Mouse (Mus musculus) macrophage (primary cell): Measurements from ENCODE around the gene Zic5. TPM values are rescaled to one million over a fixed set of nuclear protein-coding genes. Genes with fewer than 3 reads are reported as not detected.
"Not testable (repeated sequence)": the region's sequence is repeated elsewhere in the genome, so short reads cannot be mapped to it uniquely, and the experiment has no call there.

Experiments
- H3K27ac ChIP-seq: fragments of 350-480 bp; formaldehyde crosslinking; 2 replicates; pipeline ENCODE4 v1.9.0; 2021
- H3K36me3 ChIP-seq: fragments of 350-480 bp; formaldehyde crosslinking; 2 replicates; pipeline ENCODE4 v1.9.0; 2021; ENCODE audit errors: inconsistent target
- H3K4me3 ChIP-seq: fragments of 350-480 bp; formaldehyde crosslinking; 2 replicates; pipeline ENCODE4 v1.9.0; 2021; ENCODE audit errors: inconsistent target
- H3K79me2 ChIP-seq: fragments of 350-480 bp; formaldehyde crosslinking; 2 replicates; pipeline ENCODE4 v1.9.0; 2021; ENCODE audit errors: inconsistent target
- WGBS: methylation state at CpG from one replicate; pipeline ENCODE4 v1.1.7; 2026; ENCODE audit warnings: inconsistent platforms; ENCODE audit not compliant: missing documents; 5-methylcytosine and 5-hydroxymethylcytosine counted together
- polyA plus RNA-seq: library from polyadenylated mRNA; stranded (reverse); fragments of 250-400 nt; gene quantifications from 3 replicates; pipeline ENCODE4 v1.2.4, GENCODE M21; 2018; ENCODE audit warnings: inconsistent platforms

The Zic5 gene
- polyA plus RNA-seq, 1 experiment from 2014 or later: not detected

DNA sequence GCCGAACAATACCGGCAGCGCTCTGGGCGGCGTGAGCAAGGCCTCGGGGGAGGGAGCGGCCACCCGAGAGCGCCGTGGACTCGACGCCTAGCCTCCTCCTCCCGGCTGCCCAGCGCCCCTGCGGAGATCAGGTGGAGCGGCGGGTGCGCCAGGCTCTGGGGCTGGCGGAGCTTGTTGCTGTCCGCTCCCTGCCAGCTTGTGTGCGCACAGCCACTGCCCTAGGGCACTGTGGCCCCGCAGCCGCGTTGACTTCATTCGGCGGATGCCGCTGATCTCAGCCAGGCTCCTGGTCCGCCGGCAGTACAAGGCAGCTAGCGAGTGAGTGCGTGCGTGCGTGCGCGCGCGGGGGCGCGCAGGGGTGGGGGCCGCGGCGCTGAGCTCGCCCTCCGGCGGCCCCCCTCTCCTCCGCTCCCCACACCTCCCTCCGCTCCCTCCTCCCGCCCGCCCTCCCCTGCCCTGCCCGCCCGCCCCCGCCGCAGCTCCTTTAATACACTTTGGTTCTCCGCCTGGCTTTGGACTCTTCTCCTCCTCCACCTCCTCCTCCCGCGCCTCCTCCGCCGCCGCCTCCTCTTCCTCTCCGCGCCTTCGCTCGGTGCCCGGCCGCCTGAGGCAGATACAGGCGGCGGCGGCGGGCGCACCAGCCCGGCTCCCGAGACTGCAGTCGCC, 9.5 kb upstream of the Zic5 start, which contains the start of gene Zic2:
Zic2 (plus strand) TSS at position 545 of the 666 bp plus-strand sequence.
- 2% methylated on average over 44 of the region's 73 CpGs for WGBS
- no peak within 1 kb of the TSS for H3K27ac ChIP-seq
- H3K4me3 ChIP-seq: no peak within 1 kb of the TSS

DNA sequence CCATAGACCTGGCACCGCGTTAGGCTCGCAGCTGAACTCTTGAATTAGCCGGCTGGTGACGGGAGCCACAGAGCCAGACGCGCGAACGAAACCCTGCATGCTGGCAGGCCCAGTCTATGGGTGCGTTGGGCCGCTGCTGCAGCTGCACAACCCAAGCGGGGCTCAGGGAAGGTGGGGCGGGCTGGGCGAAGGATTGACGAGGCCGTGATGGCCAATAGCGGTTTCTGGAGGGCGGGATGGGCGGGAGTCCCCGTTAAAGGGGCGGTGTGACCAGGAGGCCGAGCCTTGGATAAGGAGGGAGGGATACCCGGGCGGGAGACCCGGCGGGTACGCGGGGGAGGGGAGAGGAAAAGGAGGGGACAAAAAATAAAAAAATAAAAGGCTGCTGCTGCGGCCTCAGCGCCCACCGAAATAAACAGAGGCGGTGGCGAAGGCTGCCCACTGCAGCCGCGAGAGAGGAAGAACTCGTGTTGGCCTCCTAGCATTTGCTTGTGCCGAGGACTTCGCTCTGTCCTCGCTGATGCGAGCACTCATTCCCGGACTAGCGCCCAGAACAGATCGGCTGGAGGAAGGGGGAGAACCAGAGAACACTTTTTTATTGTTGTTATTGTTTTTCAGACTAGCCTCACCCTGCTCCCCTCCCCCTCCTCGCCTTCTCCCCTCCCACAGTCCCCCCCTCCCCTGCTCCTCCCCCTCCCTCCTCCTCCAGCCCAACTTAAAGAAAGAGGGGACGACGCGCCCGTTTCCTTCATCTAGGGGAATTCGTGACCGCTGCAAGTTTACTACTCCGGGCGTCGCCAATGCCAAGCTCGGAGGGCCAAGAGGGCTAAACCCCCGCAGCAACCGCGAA, 8.8 kb upstream of the Zic5 start:
- 3% methylated on average over 54 of the region's 57 CpGs for WGBS
- Histone ChIP-seq H3K36me3 (no peaks in the 10 kb centered on the region), H3K4me3 (no peak overlapping the region)

More for the DNA sequence above, 9.5 kb upstream of the Zic5 start, which contains the start of gene Zic2:
- no peaks in the 10 kb centered on the region for H3K79me2 ChIP-seq
- no peaks in the 10 kb centered on the region for H3K36me3 ChIP-seq

DNA sequence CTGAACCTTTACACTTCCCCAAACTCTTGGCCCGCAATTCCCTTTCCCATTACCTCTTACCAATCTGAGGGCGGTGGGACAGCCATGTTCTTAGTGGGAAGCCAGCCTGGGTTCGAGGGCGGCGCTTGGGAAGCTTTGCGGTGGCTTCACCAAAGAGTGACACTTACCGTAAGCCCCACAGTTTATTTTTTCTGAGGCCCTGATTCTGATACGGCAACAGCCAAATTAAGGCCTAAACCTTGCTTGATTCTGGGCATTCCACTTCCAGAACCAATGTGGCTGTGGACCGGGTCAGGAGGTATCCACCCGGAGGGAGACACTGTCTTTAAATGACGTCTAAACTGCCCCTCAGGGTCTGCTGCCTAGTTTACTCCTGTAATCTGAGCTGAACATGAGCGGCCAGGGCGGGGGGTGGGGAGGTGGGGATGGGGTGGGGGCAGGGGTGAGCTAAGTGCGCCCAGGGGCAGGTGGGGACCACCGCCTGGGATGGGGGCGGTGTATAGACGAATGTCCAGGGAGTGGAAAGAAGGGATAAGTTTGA, 7.8 kb upstream of the Zic5 start:
- Histone ChIP-seq H3K4me3 (no peak overlapping the region), H3K36me3 (no peaks in the 10 kb centered on the region), H3K27ac (no peak overlapping the region), H3K79me2 (no peaks in the 10 kb centered on the region)
- 10% methylated on average over 17 of the region's 17 CpGs for WGBS

More for the DNA sequence above, 8.8 kb upstream of the Zic5 start:
- no peaks in the 10 kb centered on the region for H3K79me2 ChIP-seq
- H3K27ac ChIP-seq: no peak overlapping the region

DNA sequence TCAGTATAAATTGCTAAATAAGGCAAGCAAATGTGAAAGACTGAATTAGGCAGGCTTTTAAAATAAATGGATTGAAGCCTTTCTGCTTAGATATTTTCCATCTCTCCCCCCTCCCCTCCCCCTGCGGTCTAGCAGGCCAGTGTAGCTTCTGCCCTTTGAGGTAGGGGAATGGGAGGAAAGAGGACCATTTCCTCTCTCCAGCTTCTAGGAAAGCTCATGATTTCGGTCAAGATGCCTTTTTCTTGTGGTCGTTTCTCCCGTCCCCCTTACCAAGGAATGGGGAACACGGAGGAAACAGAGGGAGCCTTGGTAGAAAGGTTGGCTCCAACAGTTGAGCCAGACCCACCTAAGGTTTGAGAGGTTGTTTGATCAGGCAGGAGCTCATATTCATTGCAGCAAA, 7.2 kb upstream of the Zic5 start:
- no peaks in the 10 kb centered on the region for H3K36me3 ChIP-seq
- no peaks in the 10 kb centered on the region for H3K79me2 ChIP-seq
- no peak overlapping the region for H3K4me3 ChIP-seq
- 7% methylated on average over 5 of the region's 5 CpGs for WGBS
- no peak overlapping the region for H3K27ac ChIP-seq

DNA sequence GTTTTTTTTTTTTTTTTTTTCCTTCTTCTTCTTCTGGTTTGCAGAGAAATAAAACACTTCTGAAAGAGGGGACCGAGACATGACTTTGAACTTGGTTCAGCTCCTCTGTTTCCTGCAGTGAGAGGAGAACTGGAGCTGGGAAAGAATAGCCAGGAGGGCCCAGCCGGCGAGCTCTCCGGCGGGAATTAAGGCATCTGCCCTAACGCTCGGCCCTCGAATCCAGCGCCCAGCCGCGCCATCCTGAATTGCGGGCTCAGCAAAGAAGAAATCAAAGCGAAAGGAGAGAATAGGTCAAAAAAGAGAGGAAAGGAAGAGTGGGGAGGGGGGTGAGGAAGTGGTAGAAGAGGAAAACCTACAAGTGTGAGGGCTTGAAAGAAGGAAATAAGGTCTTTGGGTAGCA, 6.7 kb upstream of the Zic5 start:
- Histone ChIP-seq H3K4me3 (no peak overlapping the region), H3K27ac (no peak overlapping the region), H3K36me3 (no peaks in the 10 kb centered on the region), H3K79me2 (no peaks in the 10 kb centered on the region)
- WGBS: 6% methylated on average over 8 of the region's 13 CpGs

DNA sequence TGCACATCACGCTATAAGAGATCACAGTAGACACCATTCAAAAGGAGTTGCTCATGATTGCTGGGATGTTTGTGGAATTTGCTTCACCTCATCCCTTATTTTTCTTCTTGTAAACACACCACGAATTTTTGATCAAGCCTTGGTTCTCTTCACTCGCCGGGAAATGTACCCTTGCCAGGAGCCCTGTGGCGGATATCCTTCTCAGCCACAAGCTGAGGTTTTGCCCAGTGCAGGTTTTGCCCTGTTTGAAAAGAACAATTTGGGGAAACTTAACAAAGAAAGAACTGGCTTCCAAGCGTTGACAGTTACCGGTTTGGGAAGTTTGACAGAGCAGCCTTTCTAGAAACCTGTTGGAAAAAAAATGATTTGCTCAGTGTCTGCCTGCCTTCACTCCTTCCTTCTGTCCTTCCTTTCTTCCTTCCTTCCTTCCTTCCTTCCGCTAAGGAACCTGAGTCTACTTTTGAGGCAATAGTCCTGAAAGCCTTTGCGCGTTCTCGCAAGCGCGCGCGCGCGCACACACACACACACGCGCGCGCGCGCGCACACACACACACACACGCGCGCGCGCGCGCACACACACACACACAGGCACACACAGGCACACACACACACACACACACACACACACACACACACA, 6.1 kb upstream of the Zic5 start:
- Histone ChIP-seq H3K4me3 (no peak overlapping the region), H3K27ac (no peak overlapping the region), H3K79me2 (no peaks in the 10 kb centered on the region), H3K36me3 (no peaks in the 10 kb centered on the region)
- WGBS: 13% methylated on average over 17 of the region's 31 CpGs

DNA sequence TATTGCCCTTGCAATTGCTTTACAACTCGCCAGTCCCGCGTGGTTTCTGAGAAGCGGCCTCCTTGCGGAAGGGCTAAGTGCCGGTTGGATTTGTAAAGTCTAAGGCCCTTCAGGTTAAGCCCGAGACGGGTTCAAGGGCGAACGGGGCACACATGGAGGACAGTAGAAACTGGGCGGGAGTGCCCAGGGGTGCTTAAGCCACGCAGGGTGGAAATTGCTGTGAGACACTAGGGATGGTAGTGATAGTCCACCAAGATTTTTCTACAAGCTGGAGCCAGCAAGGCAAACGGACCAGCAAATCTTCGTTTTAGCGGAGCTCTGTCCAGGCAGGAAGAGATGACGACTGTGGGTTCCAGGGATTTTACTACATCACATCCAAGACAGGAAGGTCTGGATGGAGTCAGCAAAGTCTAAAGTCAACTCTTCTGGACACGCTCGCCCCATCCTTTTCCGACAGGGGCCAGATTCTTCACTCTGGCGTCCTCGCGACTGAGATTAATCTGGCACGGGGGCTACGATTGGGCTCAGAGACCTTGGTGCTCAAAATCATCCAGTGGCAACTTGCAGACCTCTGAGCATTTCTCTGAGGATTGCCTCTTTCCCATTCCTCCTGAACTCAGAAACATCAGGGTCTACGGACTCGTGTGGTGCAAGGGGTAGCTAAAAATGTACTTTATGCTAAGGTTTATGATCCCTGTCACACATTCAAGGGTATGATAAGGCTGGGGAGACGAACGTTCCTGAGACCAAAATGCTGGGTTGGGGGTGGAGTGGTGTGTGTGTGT, 3.7 kb upstream of the Zic5 start:
- no peaks in the 10 kb centered on the region for H3K79me2 ChIP-seq
- H3K27ac ChIP-seq: no peak overlapping the region
- H3K36me3 ChIP-seq: no peaks in the 10 kb centered on the region
- 8% methylated on average over 28 of the region's 28 CpGs for WGBS
- no peak overlapping the region for H3K4me3 ChIP-seq

DNA sequence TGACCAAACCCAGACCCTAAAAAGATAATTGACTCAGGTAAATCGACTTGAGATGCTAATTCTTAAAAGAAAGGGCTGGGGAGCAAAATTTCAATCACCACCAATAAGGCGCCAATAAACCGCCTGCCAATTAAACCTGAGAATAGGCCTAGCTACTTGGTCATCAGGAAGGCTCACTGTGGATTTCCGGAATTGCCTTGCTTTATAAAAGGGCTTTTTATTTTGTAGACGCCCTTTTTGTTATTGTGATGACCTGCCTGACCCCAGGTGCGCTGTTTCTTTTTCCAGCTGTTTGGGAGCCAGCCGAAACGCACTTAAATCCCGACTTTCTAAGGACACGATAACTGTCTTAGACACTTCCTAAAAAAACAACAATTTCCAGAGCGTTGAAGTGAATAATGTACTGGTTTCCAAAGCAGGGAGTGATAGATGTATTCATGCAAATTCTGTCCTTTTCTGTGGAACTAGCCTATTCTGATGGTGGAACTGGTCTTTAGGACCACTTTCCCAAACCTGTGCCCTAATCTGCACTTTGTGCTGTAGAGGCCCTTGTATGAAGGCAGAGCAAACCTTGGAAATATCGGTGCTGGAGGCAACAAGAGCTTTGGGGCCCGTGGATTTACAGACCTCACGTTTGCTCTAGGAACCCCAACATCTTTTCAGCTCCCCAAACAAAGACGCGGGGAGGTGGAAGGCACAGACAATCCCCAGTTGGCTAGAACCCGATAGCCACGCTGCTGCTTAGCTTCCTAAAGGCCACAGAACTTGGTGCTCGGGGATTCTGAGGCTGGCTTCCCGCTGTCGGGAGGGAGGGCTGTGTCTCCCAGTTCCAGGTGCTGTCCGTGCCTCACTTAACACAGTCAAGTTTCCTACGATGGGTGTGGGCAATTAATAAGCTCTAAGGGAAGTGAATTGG, 2.7 kb upstream of the Zic5 start:
- 14% methylated on average over 23 of the region's 23 CpGs for WGBS
- H3K4me3 ChIP-seq: no peak overlapping the region

DNA sequence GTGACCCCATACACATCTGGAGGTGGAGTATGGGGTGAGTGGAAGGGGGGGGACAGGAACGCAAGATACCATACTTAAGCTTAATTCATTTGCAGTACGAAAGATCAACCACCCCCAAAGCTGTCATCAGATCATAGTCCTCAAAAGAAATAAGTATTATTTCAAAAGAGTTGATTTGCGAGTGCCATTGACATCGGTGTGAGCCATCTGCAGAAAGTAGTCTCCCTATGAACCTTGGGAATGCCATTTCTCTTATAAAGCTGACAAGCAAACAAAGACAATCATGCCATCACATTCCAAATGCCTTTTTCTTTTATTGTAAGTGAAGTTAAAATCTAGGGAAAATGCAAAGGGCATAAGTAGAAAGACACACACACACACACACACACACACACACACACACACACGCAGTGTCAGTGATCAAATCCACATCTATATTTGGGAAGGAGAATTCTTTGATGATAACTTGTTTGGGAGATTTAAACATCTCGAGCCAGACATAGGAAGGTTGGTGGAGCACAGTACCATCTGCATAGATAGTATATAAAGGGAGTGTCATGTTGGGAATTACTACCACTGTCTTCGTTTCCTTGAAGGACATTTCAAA, 1.4 kb upstream of the Zic5 start:
- Histone ChIP-seq H3K27ac (no peak overlapping the region), H3K36me3 (no peaks in the 10 kb centered on the region), H3K4me3 (no peak overlapping the region), H3K79me2 (no peaks in the 10 kb centered on the region)
- WGBS: 57% methylated on average over 6 of the region's 7 CpGs

More for the DNA sequence above, 2.7 kb upstream of the Zic5 start:
- no peak overlapping the region for H3K27ac ChIP-seq
- no peaks in the 10 kb centered on the region for H3K79me2 ChIP-seq
- H3K36me3 ChIP-seq: no peaks in the 10 kb centered on the region

GRCm38 (mm10) chr14:122465931-122466490, 534 bp upstream of the Zic5 start:
- 34% methylated on average over 13 of the region's 13 CpGs for WGBS
- H3K4me3 ChIP-seq: no peak overlapping the region
- H3K36me3 ChIP-seq: no peaks in the 10 kb centered on the region
- H3K79me2 ChIP-seq: no peaks in the 10 kb centered on the region
- no peak overlapping the region for H3K27ac ChIP-seq

- no peaks in the 10 kb centered on the region for H3K36me3 ChIP-seq
- WGBS: 2% methylated on average over 47 of the region's 62 CpGs
- H3K27ac ChIP-seq: no peak overlapping the region
- H3K79me2 ChIP-seq: no peaks in the 10 kb centered on the region
- H3K4me3 ChIP-seq: no peak overlapping the region
Observed at GRCm38 (mm10) chr14:122464351-122464762, 1.1 kb downstream of the Zic5 start.

DNA sequence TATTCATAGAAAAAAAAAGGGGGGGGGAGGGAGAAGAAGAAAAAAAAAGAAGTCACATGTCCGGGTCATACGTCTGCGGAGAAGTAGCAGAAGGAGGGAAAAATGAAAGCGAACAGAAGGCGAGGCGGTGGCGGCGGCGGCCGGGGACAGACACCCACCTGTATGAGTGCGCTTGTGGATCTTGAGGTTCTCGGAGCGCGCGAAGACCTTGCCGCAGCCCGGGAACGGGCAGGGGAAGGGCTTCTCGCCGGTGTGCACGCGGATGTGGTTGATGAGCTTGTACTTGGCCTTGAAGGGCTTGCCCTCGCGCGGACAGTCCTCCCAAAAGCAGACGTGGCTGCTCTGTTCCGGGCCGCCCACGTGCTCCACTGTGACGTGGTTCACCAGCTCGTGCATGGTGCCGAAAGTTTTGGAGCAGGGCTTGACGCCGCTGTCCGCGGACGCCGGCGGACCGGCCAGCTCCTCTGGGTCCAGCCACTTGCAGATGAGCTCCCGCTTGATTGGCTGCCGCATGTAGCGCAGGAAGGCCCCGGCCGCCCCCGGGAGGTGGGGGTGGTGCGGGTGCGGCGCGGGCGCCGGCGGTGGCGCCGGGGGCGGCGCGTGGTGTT, 1.6 kb downstream of the Zic5 start:
- H3K79me2 ChIP-seq, H3K4me3 ChIP-seq, H3K27ac ChIP-seq, H3K36me3 ChIP-seq: not testable (repeated sequence)
- WGBS: 2% methylated on average over 56 of the region's 58 CpGs
